Mouse (Mus musculus) hindbrain, embryonic 16.5 days (tissue): ENCODE measurements around the gene Txnip. TPM values are rescaled to one million over a fixed set of nuclear protein-coding genes. Genes with fewer than 3 reads are reported as not detected.

Source experiments
- ATAC-seq: fragments of 200-750 bp; cut with Nextera tagmentation; 2 replicates; pipeline ENCODE4 v1.8.0; 2017; ENCODE audit warnings: moderate TSS enrichment, moderate library complexity
- H3K27ac ChIP-seq: fragments of 300-500 bp; sonication (generic); 2 replicates; pipeline ENCODE4 v1.5.1; 2014; ENCODE audit warnings: low read depth, mild to moderate bottlenecking, control low read depth, low read length, moderate library complexity
- H3K27me3 ChIP-seq: fragments of 300-500 bp; sonication (generic); replicated peaks from 2 replicates; pipeline ENCODE4 v1.6.1; 2014; ENCODE audit warnings: low read length; ENCODE audit not compliant: control insufficient read depth, insufficient read depth
- H3K36me3 ChIP-seq: fragments of 300-500 bp; sonication (generic); 2 replicates; pipeline ENCODE4 v1.6.1; 2014; ENCODE audit warnings: mild to moderate bottlenecking, low read length, moderate library complexity, mixed read lengths; ENCODE audit not compliant: control insufficient read depth, insufficient read depth
- H3K4me1 ChIP-seq: fragments of 300-500 bp; sonication (generic); 2 replicates; pipeline ENCODE4 v1.6.1; 2014; ENCODE audit warnings: low read depth, low read length; ENCODE audit not compliant: control insufficient read depth, insufficient read depth
- H3K4me2 ChIP-seq: fragments of 300-500 bp; sonication (generic); 2 replicates; pipeline ENCODE4 v1.6.1; 2014; ENCODE audit warnings: mild to moderate bottlenecking, low read length, control low read depth, moderate library complexity
- H3K4me3 ChIP-seq: fragments of 300-500 bp; sonication (generic); 2 replicates; pipeline ENCODE4 v1.5.1; 2014; ENCODE audit warnings: mild to moderate bottlenecking, low read length, control low read depth, moderate library complexity
- H3K9ac ChIP-seq: fragments of 300-500 bp; sonication (generic); 2 replicates; pipeline ENCODE4 v1.6.1; 2014; ENCODE audit warnings: low read depth, mild to moderate bottlenecking, control low read depth, low read length, moderate library complexity
- H3K9me3 ChIP-seq: fragments of 300-500 bp; sonication (generic); 2 replicates; pipeline ENCODE4 v1.6.1; 2014; ENCODE audit warnings: mild to moderate bottlenecking, low read length, moderate library complexity; ENCODE audit not compliant: control insufficient read depth
- WGBS: fragments of 180-500 bp; shearing (Covaris S2); extraction: QIAGEN DNeasy Blood & Tissue Kit; methylation state at CpG from one replicate; pipeline ENCODE4 v1.1.7; 2014; 5-methylcytosine and 5-hydroxymethylcytosine counted together
- polyA plus RNA-seq: library from polyadenylated mRNA; unstranded; fragments of >200 nt; fragmentation: Nextera tagmentation; extraction: Ambion mirVana; gene quantifications from 2 replicates; pipeline ENCODE4 v1.2.1, GENCODE M21; 2015

Txnip gene
- polyA plus RNA-seq, 1 experiment from 2014 or later, result 51.0 TPM

- no peak overlapping the region for H3K4me3 ChIP-seq
- WGBS, result 55% methylated on average over 10 of the region's 10 CpGs
- H3K9me3 ChIP-seq, result no peaks in the 10 kb centered on the region
- peaks cover 27% of the 10 kb centered on the region for H3K4me1 ChIP-seq
- H3K27me3 ChIP-seq, result no peaks in the 10 kb centered on the region
- H3K36me3 ChIP-seq, result peaks cover 8% of the 10 kb centered on the region
- no peak overlapping the region for H3K9ac ChIP-seq
- H3K4me2 ChIP-seq, result no peak overlapping the region
- no peak for ATAC-seq
- H3K27ac ChIP-seq, result peak overlapping the region; percentile 5; the same call in 1 of the 2 replicates
Observed at GRCm38 (mm10) chr3:96561946-96562681, 4.4 kb downstream of the Txnip start.

- 91% methylated on average over 8 of the region's 8 CpGs for WGBS
- Histone ChIP-seq H3K9ac (no peak overlapping the region), H3K36me3 (peaks cover 8% of the 10 kb centered on the region), H3K9me3 (no peaks in the 10 kb centered on the region), H3K4me1 (peaks cover 27% of the 10 kb centered on the region), H3K27me3 (no peaks in the 10 kb centered on the region), H3K4me3 (no peak overlapping the region), H3K27ac (no peak overlapping the region), H3K4me2 (no peak overlapping the region)
- ATAC-seq, result no peak
Observed at GRCm38 (mm10) chr3:96563267-96563666, 5.5 kb downstream of the Txnip start.

- Histone ChIP-seq H3K36me3 (peaks cover 8% of the 10 kb centered on the region), H3K9ac (no peak overlapping the region), H3K27ac (no peak overlapping the region; the same call in 1 of the 2 replicates), H3K27me3 (no peaks in the 10 kb centered on the region), H3K9me3 (no peaks in the 10 kb centered on the region), H3K4me3 (no peak overlapping the region), H3K4me2 (no peak overlapping the region), H3K4me1 (peaks cover 22% of the 10 kb centered on the region)
- WGBS, result 69% methylated on average over 10 of the region's 10 CpGs
- ATAC-seq, result no peak
Observed at GRCm38 (mm10) chr3:96563911-96564632, 6.3 kb downstream of the Txnip start.

- Histone ChIP-seq H3K9me3 (no peaks in the 10 kb centered on the region), H3K9ac (no peak overlapping the region), H3K4me2 (no peak overlapping the region), H3K27me3 (no peaks in the 10 kb centered on the region), H3K4me3 (no peak overlapping the region), H3K36me3 (peaks cover 8% of the 10 kb centered on the region), H3K4me1 (peaks cover 17% of the 10 kb centered on the region), H3K27ac (no peak overlapping the region; the same call in 1 of the 2 replicates)
- no peak for ATAC-seq
- 69% methylated on average over 7 of the region's 7 CpGs for WGBS
Observed at GRCm38 (mm10) chr3:96564633-96565032, 6.9 kb downstream of the Txnip start.

- H3K4me1 ChIP-seq, result peaks cover 12% of the 10 kb centered on the region
Observed at GRCm38 (mm10) chr3:96565105-96565504, 7.3 kb downstream of the Txnip start.

GRCm38 (mm10) chr3:96566661-96567450 lies 9.1 kb downstream of the Txnip start:
- H3K4me2 ChIP-seq, result no peak overlapping the region
- no peak overlapping the region for H3K27ac ChIP-seq
- 85% methylated on average over 8 of the region's 8 CpGs for WGBS
- H3K9ac ChIP-seq, result no peak overlapping the region
- no peak for ATAC-seq
- H3K36me3 ChIP-seq, result no peaks in the 10 kb centered on the region
- H3K4me3 ChIP-seq, result no peak overlapping the region
- H3K4me1 ChIP-seq, result no peaks in the 10 kb centered on the region
- no peaks in the 10 kb centered on the region for H3K9me3 ChIP-seq
- no peaks in the 10 kb centered on the region for H3K27me3 ChIP-seq

More at GRCm38 (mm10) chr3:96565105-96565504, 7.3 kb downstream of the Txnip start:
- no peak for ATAC-seq
- no peaks in the 10 kb centered on the region for H3K9me3 ChIP-seq
- no peak overlapping the region for H3K4me3 ChIP-seq
- no peak overlapping the region for H3K4me2 ChIP-seq
- no peak overlapping the region for H3K27ac ChIP-seq
- no peaks in the 10 kb centered on the region for H3K27me3 ChIP-seq
- WGBS, result 91% methylated on average over 3 of the region's 3 CpGs
- H3K36me3 ChIP-seq, result peaks cover 8% of the 10 kb centered on the region
- H3K9ac ChIP-seq, result no peak overlapping the region

GRCm38 (mm10) chr3:96568605-96569004 lies 10.8 kb downstream of the Txnip start:
- Histone ChIP-seq H3K27ac (no peak overlapping the region), H3K36me3 (no peaks in the 10 kb centered on the region), H3K4me3 (no peak overlapping the region), H3K4me1 (no peaks in the 10 kb centered on the region), H3K4me2 (no peak overlapping the region), H3K9me3 (no peaks in the 10 kb centered on the region), H3K9ac (no peak overlapping the region), H3K27me3 (no peaks in the 10 kb centered on the region)
- ATAC-seq, result no peak
- WGBS, result 68% methylated on average over 8 of the region's 8 CpGs

- Histone ChIP-seq H3K4me1 (no peaks in the 10 kb centered on the region), H3K9me3 (no peaks in the 10 kb centered on the region), H3K27me3 (no peaks in the 10 kb centered on the region), H3K36me3 (no peaks in the 10 kb centered on the region), H3K4me2 (no peak overlapping the region), H3K9ac (no peak overlapping the region), H3K27ac (no peak overlapping the region), H3K4me3 (no peak overlapping the region)
- WGBS, result 85% methylated on average over 13 of the region's 13 CpGs
- no peak for ATAC-seq
Observed at GRCm38 (mm10) chr3:96569506-96569905, 11.7 kb downstream of the Txnip start.
